ENCODE assay signal across 1 mouse cellular context in the genomic region with DNA sequence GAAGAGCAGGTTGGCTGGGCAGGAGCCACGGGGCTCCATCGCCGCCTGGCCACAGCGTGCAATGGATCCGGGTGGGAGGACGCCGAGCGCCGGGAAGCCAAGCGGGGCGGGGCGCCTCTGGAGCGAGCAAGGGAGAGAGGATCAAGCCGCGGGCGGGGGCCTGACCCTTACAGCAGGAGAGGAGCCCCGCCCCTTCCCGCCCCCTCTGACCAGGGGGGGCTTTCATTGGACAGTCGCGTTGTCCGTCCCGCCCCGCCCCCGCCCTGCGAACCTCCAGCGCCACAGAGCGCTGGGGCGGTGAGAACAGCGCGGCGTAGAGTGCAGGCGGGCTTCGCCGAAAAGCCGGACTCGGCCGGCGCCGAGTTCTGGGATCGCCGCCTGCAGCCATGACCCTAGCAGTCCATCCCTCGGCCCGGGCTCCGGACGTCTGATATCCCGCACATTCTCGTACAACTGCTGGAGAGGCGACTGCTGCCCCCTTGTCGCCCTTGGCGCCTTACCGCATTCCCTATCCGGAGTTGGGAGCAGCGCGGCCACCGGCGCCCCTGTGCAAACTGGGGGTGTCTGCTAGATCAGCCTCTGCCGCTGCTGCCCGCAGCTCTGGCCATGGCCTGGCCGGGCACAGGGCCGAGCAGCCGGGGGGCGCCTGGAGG.
TF ChIP-seq lines count a peak whose summit lies in the region.

A gene (minus strand): TSS at position 142 of the 653 bp plus-strand sequence.
A gene (plus strand): TSS at position 275 of the 653 bp plus-strand sequence.

TF ChIP-seq in CH12.LX, 34 proteins besides CTCF, POLR2A, EP300 and RAD21:
- 0 out of 2 replicates have a peak, but pooled peaks have one; percentile 18 for TF ChIP-seq ELF1 (IDR thresholded peaks at IDR 0.05; ENCODE audit: low read depth, low read length)
- TF ChIP-seq USF1 (IDR thresholded peaks at IDR 0.05; ENCODE audit: low read depth, low read length) = no peak
- peak; percentile 64; the same call in 1 of the 2 replicates for TF ChIP-seq CHD2 (IDR thresholded peaks at IDR 0.05; ENCODE audit: low read length)
